Mouse (Mus musculus) bone marrow macrophage, adult 2 months (primary cell): ENCODE measurements around the gene Prrt1.

ENCODE experiments used
- CTCF ChIP-seq: IDR thresholded peaks from 2 replicates; pipeline ENCODE4 v1.5.1; 2012; ENCODE audit warnings: low read depth, mild to moderate bottlenecking, low read length, moderate library complexity
- POLR2A ChIP-seq: IDR thresholded peaks from 2 replicates; pipeline ENCODE4 v1.6.1; 2012; ENCODE audit warnings: mild to moderate bottlenecking, low read depth, low read length, borderline replicate concordance

DNA sequence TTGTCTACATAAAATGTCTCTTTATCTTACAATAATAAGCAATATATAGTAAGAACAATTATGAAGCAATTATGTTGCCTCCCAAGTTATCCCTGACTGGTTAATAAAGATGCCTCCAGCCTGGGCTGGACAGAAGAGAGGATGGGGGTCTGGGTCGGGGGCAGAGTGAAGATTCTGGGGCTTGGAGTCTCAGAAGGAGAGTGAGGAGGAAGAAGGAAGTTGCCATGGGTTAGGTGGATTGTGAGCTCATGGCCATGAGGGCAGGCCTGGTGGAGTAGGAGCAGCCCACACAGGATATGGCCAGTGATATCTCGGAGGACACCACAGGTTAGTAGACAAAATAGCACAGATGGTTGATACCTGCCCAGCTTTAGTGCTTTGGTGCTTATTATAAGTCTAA is 28.8 kb downstream of the Prrt1 start:
- TF ChIP-seq CTCF (no peak), POLR2A (no peak)
